Mouse (Mus musculus) right cerebral cortex, postnatal 14 days (tissue): ENCODE data around the gene Tmem63b.
A peak's percentile ranks its signal among the peaks of the same experiment; 100 is the strongest.

ENCODE experiments used
- DNase-seq: peaks from one replicate; pipeline ENCODE4 v3.0.0; 2022

Tmem63b gene

GRCm38 (mm10) chr17:45703187-45703586, 16.5 kb upstream of the Tmem63b start:
- DNase-seq: no peak

DNA sequence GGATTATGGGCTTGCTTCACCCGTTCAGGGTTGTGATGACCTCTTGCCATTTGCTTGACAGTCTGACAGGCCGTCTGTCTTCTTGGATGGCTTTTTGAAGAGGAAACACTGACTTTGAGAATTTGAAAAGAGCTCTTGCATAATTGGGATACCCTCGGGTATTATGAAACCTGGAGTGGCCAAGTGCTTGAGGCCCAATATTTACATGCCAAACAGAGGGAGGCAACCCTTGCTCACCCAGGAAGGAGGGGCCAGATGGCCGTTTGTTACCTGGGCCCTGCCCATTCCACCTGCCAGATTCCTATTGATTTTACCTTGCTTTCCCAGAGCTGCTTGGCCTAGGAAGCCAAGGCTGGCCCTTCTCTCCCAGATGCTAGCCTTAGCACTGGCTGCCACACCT, 15.5 kb upstream of the Tmem63b start:
- no peak for DNase-seq

- no peak for DNase-seq
Observed at GRCm38 (mm10) chr17:45701236-45701591, 14.5 kb upstream of the Tmem63b start.

- no peak for DNase-seq
Observed at GRCm38 (mm10) chr17:45700496-45701235, 14.0 kb upstream of the Tmem63b start.

DNA sequence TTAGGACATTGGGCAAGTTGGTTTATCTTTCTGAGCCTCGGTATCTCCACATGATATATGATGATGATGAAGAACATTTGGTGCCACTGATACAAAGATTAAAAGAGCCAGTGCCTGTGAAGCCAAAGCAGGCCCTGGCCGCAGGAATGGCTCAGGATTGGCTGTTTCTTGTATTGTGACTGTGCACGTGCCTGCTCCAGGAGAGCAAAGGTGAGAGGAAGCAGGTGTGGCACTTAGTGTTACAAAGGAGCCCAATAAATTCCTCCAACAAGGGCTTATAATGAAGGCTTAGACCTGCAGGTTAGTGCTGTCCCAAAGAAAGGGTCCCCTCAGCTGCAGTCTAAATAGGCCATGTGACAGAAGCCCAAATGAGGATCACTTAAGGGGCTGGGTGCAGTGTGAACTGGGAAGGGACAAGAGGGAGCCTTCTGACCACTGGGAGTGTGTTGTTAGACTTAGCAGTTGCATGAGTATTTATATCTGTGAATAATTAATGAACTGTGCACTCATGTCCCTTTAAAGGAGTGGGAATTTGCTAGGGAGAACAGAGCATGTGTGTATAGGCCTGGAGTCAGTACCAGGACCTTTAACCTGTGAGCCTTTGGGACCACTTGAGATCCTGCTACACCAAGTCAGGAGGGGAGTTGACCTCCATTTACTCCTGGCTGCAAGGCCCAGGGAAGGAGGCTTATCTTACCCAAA, 12.5 kb upstream of the Tmem63b start:
- DNase-seq: no peak

- no peak for DNase-seq
Observed at GRCm38 (mm10) chr17:45698368-45698767, 11.7 kb upstream of the Tmem63b start.

GRCm38 (mm10) chr17:45696981-45697380, 10.3 kb upstream of the Tmem63b start:
- no peak for DNase-seq

- DNase-seq: no peak
Observed at GRCm38 (mm10) chr17:45695227-45696120, 8.8 kb upstream of the Tmem63b start.

DNA sequence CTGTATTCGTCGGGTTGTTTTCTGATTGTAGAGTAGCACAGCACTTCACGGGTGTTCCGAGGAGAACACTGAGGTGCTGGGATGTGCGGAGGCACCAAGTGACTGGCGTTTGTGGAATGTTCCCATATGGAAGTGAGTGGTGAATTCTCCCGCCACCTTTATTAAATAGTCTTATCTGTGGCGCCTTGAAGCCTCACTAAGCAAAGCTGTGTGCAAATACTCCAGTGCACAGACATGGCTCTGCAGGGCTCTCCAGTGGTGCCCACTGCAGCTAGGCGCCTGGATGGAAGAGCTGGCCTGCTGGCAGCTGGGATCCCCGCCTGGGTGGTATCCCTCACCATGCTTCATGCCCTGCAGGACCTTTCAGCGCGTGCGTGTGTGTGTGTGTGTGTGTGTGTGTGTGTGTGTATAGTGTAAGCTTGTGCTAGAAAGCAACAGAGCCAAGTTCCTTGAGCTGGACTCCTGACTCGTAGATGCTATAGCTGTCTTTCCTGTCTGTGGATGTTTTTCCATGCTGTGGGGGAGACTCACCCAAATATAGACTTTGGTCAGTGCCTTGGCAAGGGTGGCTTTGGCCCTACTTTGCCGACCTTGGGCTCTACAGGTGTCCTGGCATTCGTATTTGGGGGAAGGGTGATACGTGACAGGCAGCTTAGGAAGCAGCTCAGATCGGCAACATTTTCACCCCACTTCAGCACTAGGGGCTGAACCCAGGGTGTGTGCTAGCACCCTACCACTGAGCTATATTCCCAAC, 7.3 kb upstream of the Tmem63b start:
- DNase-seq: no peak

DNA sequence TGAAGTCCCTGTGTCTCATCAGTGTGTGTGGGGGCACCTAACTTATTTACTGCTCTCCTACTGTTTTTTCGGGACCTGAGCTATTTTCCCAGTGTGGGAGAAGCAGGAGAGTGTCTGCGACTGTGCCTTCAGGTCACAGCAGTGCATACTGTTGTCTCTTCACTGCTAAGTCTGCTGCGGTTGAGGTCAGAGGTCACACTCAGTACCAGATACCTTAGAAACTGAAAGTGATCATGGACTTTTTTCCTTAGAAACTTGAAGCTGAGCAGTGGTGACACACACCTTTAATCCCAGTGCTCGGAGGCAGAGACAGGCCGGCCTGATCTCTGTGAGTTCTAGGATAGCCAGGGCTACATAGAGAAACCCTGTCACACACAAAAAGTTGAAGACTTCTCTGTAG, 5.5 kb upstream of the Tmem63b start:
- DNase-seq: no peak

DNA sequence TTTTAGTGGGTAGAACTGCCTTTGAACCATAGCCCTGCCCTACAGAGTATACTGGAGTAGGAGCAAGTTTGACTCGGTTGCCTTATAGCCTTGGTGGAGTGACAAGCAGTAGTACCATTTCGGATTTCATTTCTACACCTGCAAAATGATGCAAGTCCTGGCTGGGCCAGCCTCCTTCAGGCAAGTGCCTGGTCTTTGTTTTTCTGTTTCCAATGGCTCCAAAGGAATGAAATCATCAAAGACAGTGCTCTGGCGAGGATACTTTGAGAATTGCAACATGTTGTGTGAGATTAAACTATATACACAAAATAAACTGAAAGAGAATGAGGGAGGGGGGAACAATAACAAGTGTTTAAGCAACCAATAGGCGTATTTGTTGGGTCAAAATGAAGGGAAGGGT, 3.3 kb upstream of the Tmem63b start:
- no peak for DNase-seq

DNA sequence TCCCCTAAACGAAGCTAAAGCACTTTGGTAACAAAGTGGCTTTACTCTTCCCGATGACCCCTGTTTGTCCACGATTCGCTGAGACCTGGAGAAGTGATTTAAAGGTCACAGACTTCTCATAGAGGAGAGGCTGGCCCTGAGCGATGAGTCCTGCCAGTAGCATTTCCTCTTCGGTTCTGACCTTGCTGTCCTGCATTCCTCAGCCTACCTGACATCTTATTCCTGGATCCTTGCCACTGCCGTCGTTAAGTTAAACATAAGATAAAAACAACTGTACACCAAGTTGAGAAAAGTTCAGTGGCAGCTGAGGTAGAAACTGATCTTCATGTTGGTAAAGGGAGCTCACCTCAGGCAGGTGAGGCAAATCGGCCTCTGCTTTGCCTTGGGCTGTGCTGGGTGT, 2.4 kb upstream of the Tmem63b start:
- no peak for DNase-seq

DNA sequence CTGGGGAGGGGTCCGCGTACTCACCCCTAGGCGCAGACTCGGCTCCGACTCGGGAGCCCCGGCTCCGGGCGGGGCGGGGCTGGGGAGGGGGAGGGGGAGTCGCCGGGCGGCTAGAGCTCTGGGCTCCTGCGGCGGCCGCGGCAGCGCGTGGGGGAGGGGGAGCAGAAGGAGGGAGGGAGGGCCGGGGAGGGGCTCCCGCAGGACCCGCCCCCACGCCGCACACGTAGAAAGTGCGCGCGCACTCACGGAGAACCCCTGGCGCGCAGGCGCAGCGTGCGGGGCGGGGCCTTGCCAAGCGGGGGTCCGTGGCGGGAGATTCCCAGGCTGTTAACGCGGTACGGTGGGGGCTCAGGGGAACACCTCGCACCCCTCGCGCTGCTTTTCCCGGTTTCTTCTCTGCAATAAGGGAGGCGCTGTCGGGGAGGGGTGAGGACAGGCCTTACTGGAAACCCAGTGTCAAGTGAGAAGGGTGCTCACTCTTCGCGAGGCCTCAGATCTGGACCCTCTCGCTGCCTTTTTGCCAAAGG, 549 bp downstream of the Tmem63b start, which contains the start of gene Mrpl14:
Gene Mrpl14, plus strand, starts transcription at position 230 of the 527 bp plus-strand sequence.
- DNase-seq: peak; percentile 97

- DNase-seq: peak; percentile 62
Observed at GRCm38 (mm10) chr17:45685171-45686092, 1.3 kb downstream of the Tmem63b start.

- DNase-seq: no peak
Observed at GRCm38 (mm10) chr17:45684667-45685131, 2.0 kb downstream of the Tmem63b start.

DNA sequence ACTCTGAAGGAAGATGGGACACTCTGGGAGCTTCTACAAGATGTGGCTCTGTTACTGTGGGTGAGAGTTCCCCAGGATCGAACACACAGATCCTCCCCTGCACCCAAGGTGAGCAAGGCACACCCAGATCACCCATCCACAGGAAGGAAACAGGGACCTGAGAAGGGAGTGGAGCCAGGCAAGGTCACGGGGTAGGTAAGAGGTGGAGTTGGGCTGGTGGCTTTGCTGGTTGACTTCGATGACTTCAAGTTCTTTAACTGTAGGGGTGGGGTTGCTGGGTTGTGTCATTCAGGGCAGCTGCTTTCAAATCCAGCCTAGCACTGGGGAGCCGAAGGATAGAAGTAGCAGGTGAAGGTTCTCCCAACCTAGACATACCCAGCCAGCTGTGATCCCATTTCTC, 3.9 kb downstream of the Tmem63b start:
- no peak for DNase-seq

GRCm38 (mm10) chr17:45681588-45681987, 5.1 kb downstream of the Tmem63b start:
- no peak for DNase-seq

GRCm38 (mm10) chr17:45680391-45680980, 6.2 kb downstream of the Tmem63b start:
- DNase-seq: peak; percentile 58

DNA sequence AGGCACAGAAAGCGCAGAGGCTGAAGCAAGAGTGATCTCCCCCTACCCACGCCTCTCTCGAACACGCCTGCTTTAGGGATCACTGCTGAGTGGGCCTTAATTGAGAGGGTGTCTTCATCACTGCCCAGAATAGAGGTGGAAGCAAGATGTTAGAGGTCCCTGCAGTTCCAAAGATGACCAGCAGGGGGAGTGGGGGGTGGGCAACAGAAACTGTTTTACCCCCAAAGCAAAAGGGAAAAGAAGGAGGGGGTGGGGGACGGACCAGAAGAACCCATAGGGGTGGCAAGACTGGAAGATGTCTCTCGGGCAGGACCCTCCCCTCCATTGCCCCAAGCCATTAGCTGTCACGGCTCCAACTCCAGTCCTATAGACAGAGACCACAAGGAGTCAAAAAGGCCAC, 8.6 kb downstream of the Tmem63b start:
- DNase-seq: peak; percentile 80

- no peak for DNase-seq
Observed at GRCm38 (mm10) chr17:45672598-45672997, 14.1 kb downstream of the Tmem63b start.

- no peak for DNase-seq
Observed at GRCm38 (mm10) chr17:45671821-45672220, 14.9 kb downstream of the Tmem63b start.
